Mouse (Mus musculus) MEL (cell line): ENCODE data around the gene Zmpste24. TPM values are rescaled to one million over a fixed set of nuclear protein-coding genes. Genes with fewer than 3 reads are reported as not detected.

Experiments used
- DNase-seq: peaks from one replicate; pipeline ENCODE4 v3.0.0; 2011; ENCODE audit warnings: low read depth, low spot score
- H3K27ac ChIP-seq: 2 replicates; pipeline ENCODE4 v1.5.1; 2012; ENCODE audit warnings: low read depth, mild to moderate bottlenecking, control low read depth, low read length, moderate library complexity; ENCODE audit not compliant: control insufficient read depth
- H3K27me3 ChIP-seq, 2 experiments: fragments of 150-350 bp in 1 of 2; sonication (generic) in 1 of 2; 2 replicates each; pipeline ENCODE4 v1.6.1; 2012; ENCODE audit warnings: low read length in 2 of 2, mild to moderate bottlenecking in 2 of 2, improper control_type of control experiment in 1 of 2, moderate library complexity in 1 of 2; ENCODE audit not compliant: insufficient read depth in 2 of 2, control insufficient read depth in 1 of 2
- H3K36me3 ChIP-seq, 2 experiments: 2 replicates each; pipeline ENCODE4 v1.6.1; 2012 to 2014; ENCODE audit warnings: low read length in 2 of 2, improper control_type of control experiment in 1 of 2, inconsistent platforms in 1 of 2, mild to moderate bottlenecking in 1 of 2; ENCODE audit not compliant: insufficient read depth in 2 of 2, control insufficient read depth in 1 of 2
- H3K4me1 ChIP-seq, 2 experiments: fragments of 150-350 bp in 1 of 2; sonication (generic) in 1 of 2; 2 replicates each; pipeline ENCODE4 v1.6.1; 2012; ENCODE audit warnings: low read length in 2 of 2, improper control_type of control experiment in 1 of 2, mild to moderate bottlenecking in 1 of 2; ENCODE audit not compliant: insufficient read depth in 2 of 2, control insufficient read depth in 1 of 2
- H3K4me3 ChIP-seq, 2 experiments: fragments of 150-350 bp in 1 of 2; sonication (generic) in 1 of 2; 2 replicates each; pipeline ENCODE4 v1.5.1; 2012; ENCODE audit warnings: low read depth in 2 of 2, low read length in 2 of 2, mild to moderate bottlenecking in 2 of 2, moderate library complexity in 2 of 2, control low read depth in 1 of 2, improper control_type of control experiment in 1 of 2; ENCODE audit not compliant: control insufficient read depth in 1 of 2, insufficient read depth in 1 of 2
- H3K79me2 ChIP-seq: 2 replicates; pipeline ENCODE4 v1.6.1; 2012; ENCODE audit warnings: mild to moderate bottlenecking, low read length, moderate library complexity; ENCODE audit not compliant: control insufficient read depth, poor library complexity, insufficient read depth
- H3K9ac ChIP-seq: 2 replicates; pipeline ENCODE4 v1.6.1; 2012; ENCODE audit warnings: low read depth, mild to moderate bottlenecking, control low read depth, low read length, moderate library complexity; ENCODE audit not compliant: control insufficient read depth, poor library complexity, severe bottlenecking
- H3K9me3 ChIP-seq: fragments of 150-350 bp; sonication (generic); replicated peaks from 2 replicates; pipeline ENCODE4 v1.6.1; 2012; ENCODE audit warnings: mild to moderate bottlenecking, low read length, improper control_type of control experiment, moderate library complexity; ENCODE audit not compliant: insufficient read depth
- CTCF ChIP-seq, 3 experiments: IDR thresholded peaks in 2 of 3; conservative IDR thresholded peaks in 1 of 3; 2 replicates each; pipeline ENCODE4 v1.5.1; 2011 to 2012; ENCODE audit warnings: low read length in 3 of 3, low read depth in 2 of 3, mild to moderate bottlenecking in 2 of 3, improper control_type of control experiment in 1 of 3, inconsistent platforms in 1 of 3, mixed read lengths in 1 of 3, moderate library complexity in 1 of 3; ENCODE audit not compliant: control insufficient read depth in 1 of 3, insufficient read depth in 1 of 3, poor library complexity in 1 of 3, severe bottlenecking in 1 of 3
- E2F4 ChIP-seq: IDR thresholded peaks from 2 replicates; pipeline ENCODE4 v1.6.1; 2011; ENCODE audit warnings: low read depth, low read length, improper control_type of control experiment, borderline replicate concordance
- GABPA ChIP-seq: IDR thresholded peaks from 2 replicates; pipeline ENCODE4 v1.6.1; 2012; ENCODE audit warnings: low read depth, mild to moderate bottlenecking, inconsistent platforms, low read length, improper control_type of control experiment, moderate library complexity
- HCFC1 ChIP-seq: IDR thresholded peaks from 2 replicates; pipeline ENCODE4 v1.6.1; 2012; ENCODE audit warnings: low read depth, mild to moderate bottlenecking, inconsistent platforms, low read length, improper control_type of control experiment, moderate library complexity
- KAT2A ChIP-seq: conservative IDR thresholded peaks from 2 replicates; pipeline ENCODE4 v1.6.1; 2012; ENCODE audit warnings: low read depth, low read length, improper control_type of control experiment, inconsistent platforms
- MAZ ChIP-seq: IDR thresholded peaks from 2 replicates; pipeline ENCODE4 v1.6.1; 2012; ENCODE audit warnings: low read depth, mild to moderate bottlenecking, inconsistent platforms, low read length, improper control_type of control experiment
- MEF2A ChIP-seq: IDR thresholded peaks from 2 replicates; pipeline ENCODE4 v1.6.1; 2014; ENCODE audit warnings: low read depth, mild to moderate bottlenecking, inconsistent platforms, low read length, improper control_type of control experiment; ENCODE audit not compliant: poor library complexity, insufficient replicate concordance, severe bottlenecking; ENCODE audit errors: extremely low read depth
- POLR2A ChIP-seq, 2 experiments: IDR thresholded peaks; 2 replicates each; pipeline ENCODE4 v1.6.1; 2011 to 2012; ENCODE audit warnings: low read length in 2 of 2, mild to moderate bottlenecking in 2 of 2, control low read depth in 1 of 2, improper control_type of control experiment in 1 of 2, low read depth in 1 of 2, moderate library complexity in 1 of 2; ENCODE audit not compliant: control insufficient read depth in 1 of 2, insufficient read depth in 1 of 2, poor library complexity in 1 of 2
- SIN3A ChIP-seq: IDR thresholded peaks from 2 replicates; pipeline ENCODE4 v1.6.1; 2012; ENCODE audit warnings: low read length, improper control_type of control experiment, inconsistent platforms
- SMC3 ChIP-seq: IDR thresholded peaks from 2 replicates; pipeline ENCODE4 v1.6.1; 2011; ENCODE audit warnings: low read depth, low read length, improper control_type of control experiment
- TBP ChIP-seq: IDR thresholded peaks from 2 replicates; pipeline ENCODE4 v1.8.0; 2011; ENCODE audit warnings: low read depth, low read length, improper control_type of control experiment
- TCF12 ChIP-seq: IDR thresholded peaks from 2 replicates; pipeline ENCODE4 v1.6.1; 2014; ENCODE audit warnings: low read depth, mild to moderate bottlenecking, inconsistent platforms, low read length, improper control_type of control experiment, moderate library complexity
- UBTF ChIP-seq: IDR thresholded peaks from 2 replicates; pipeline ENCODE4 v1.6.1; 2012; ENCODE audit warnings: low read depth, mild to moderate bottlenecking, inconsistent platforms, low read length, improper control_type of control experiment, moderate library complexity, borderline replicate concordance; ENCODE audit not compliant: insufficient read depth
- USF2 ChIP-seq, 2 experiments: IDR thresholded peaks; 2 replicates each; pipeline ENCODE4 v1.6.1; 2011 to 2012; ENCODE audit warnings: improper control_type of control experiment in 2 of 2, low read length in 2 of 2, borderline replicate concordance in 1 of 2, inconsistent platforms in 1 of 2, low read depth in 1 of 2, mild to moderate bottlenecking in 1 of 2; ENCODE audit not compliant: insufficient read depth in 1 of 2
- ZKSCAN1 ChIP-seq: IDR thresholded peaks from 2 replicates; pipeline ENCODE4 v1.6.1; 2012; ENCODE audit warnings: low read depth, mild to moderate bottlenecking, inconsistent platforms, low read length, improper control_type of control experiment, moderate library complexity
- polyA plus RNA-seq, 2 experiments: library from polyadenylated mRNA; stranded (reverse) in 1 of 2; unstranded in 1 of 2; fragments of >175 nt in 1 of 2; fragments of >200 nt in 1 of 2; gene quantifications; 2 replicates each; pipeline versions ENCODE4 v1.2.1 to v1.2.4; 2012; ENCODE audit warnings: low replicate concordance in 2 of 2, low read depth in 1 of 2; ENCODE audit not compliant: insufficient read length in 2 of 2, insufficient read depth in 1 of 2, missing spikeins in 1 of 2
- total RNA-seq: library from RNA; depleted of rRNA; stranded (reverse); fragments of 300-350 nt; gene quantifications from 2 replicates; pipeline ENCODE4 v1.2.3, GENCODE M21; 2012

Zmpste24 gene
- total and polyA plus RNA-seq, 3 experiments = 37.6 to 70.6 (median 44.7) TPM

DNA sequence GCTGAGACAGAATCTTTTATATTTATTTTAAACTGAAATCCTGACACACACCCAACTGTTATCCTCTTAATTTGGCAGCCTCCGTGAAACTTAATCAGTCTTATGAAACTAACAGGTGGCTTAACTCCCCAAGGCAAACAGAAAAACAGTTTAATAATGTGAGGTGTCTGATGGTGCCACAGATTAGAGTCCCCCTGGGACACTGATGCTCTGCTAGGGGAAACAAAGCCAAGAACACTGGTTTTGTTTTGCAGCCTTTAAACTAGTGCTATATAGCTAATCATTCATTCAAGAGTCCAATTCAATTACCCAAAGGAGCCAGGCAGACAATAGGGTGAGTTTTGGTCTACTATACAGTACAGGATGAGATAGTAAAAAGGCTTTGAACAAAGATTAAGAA is 17.6 kb downstream of the Zmpste24 start:
- Histone ChIP-seq H3K36me3 (peaks cover 0 to 19% of the 10 kb centered on the region in 2 experiments; a peak in 2 of 4 replicates), H3K79me2 (no peaks in the 10 kb centered on the region), H3K27me3 (no peaks in the 10 kb centered on the region), H3K9me3 (no peaks in the 10 kb centered on the region), H3K27ac (no peak overlapping the region), H3K4me1 (no peaks in the 10 kb centered on the region), H3K4me3 (no peak overlapping the region), H3K9ac (no peak overlapping the region)
- TF ChIP-seq ZKSCAN1 (no peak), SIN3A (no peak), CTCF (IDR thresholded peaks at IDR 0.05 in 2 of 3, conservative IDR thresholded peaks at IDR 0.05 in 1 of 3; ENCODE audit: control insufficient read depth in 1 of 3, insufficient read depth in 1 of 3, low read depth in 2 of 3, low read length in 3 of 3, poor library complexity in 1 of 3, severe bottlenecking in 1 of 3) (no peak), HCFC1 (no peak), UBTF (no peak), USF2 (IDR thresholded peaks at IDR 0.05; ENCODE audit: borderline replicate concordance in 1 of 2, insufficient read depth in 1 of 2, low read depth in 1 of 2, low read length in 2 of 2) (no peak), KAT2A (no peak)
- DNase-seq = no peak

DNA sequence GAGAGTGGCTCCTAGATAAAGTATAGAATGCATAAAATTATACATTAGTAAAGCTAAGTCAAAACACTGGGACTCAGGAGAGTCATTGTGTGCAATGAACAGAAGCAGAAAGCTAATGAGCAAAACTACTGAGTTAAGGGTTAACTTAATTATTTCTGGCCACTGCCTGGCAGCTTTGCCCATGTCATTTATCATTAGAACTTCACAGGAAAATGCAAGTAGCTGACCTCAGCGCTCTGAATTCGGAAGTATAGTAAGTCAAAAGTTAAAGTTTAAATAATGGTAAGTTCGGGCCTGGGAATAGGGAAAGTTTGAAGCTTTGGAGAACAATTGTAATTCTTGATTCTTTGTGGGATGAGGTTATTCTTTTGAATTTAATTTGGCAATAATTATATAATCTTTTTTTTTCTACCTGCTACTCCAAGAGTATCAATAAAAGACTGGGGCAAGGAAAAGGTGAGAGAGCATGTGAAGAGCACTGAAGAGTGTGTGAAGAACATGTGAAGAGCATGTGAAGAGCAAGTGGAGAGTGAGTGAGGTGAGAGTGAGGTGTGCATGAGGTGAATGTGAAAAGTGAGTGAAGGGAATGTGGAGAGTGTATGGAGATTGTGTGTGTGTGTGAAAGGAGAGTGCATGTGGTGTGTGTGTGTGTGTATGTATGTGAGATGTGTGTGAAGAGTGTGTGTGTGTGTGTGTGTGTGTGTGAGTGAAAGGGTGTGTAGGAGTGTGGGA is 20.0 kb downstream of the Zmpste24 start:
- H3K27me3 ChIP-seq = no peaks in the 10 kb centered on the region
- no peaks in the 10 kb centered on the region for H3K9me3 ChIP-seq
- no peaks in the 10 kb centered on the region for H3K79me2 ChIP-seq
- H3K36me3 ChIP-seq = peaks cover 0 to 16% of the 10 kb centered on the region in 2 experiments; a peak in 2 of 4 replicates
- no peak for DNase-seq
- no peak overlapping the region for H3K4me3 ChIP-seq
- H3K4me1 ChIP-seq = no peaks in the 10 kb centered on the region
- no peak overlapping the region for H3K27ac ChIP-seq
- no peak overlapping the region for H3K9ac ChIP-seq
- TF ChIP-seq E2F4 (no peak), TCF12 (no peak), SMC3 (no peak), GABPA (no peak)

DNA sequence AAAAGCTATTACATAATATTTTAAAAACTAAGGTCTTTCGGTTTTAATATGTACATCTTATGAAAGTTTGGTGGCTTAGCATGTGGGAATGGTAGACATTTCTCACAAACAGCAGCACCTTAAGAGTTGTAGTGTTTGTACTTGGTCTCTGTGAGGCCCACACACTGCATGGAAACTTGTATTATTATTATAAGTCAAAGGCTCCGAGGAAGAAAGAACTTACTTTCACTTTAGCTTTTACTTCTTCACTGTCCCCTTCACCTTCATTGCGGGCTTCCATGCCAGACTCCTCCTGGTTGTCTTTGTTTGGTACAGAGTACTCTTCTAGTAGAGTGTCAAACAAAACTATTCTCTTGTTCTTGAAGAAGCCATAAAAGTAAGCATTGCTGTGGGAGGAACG is 23.8 kb downstream of the Zmpste24 start:
- no peak for DNase-seq
- Histone ChIP-seq H3K79me2 (no peaks in the 10 kb centered on the region), H3K9me3 (no peaks in the 10 kb centered on the region), H3K9ac (no peak overlapping the region), H3K4me3 (no peak overlapping the region), H3K4me1 (no peaks in the 10 kb centered on the region), H3K27me3 (no peaks in the 10 kb centered on the region), H3K36me3 (peaks cover 0 to 7% of the 10 kb centered on the region in 2 experiments; a peak in 2 of 4 replicates), H3K27ac (no peak overlapping the region)
- no peak for TF ChIP-seq USF2 (IDR thresholded peaks at IDR 0.05; ENCODE audit: borderline replicate concordance in 1 of 2, insufficient read depth in 1 of 2, low read depth in 1 of 2, low read length in 2 of 2)
- TF ChIP-seq POLR2A (IDR thresholded peaks at IDR 0.05; ENCODE audit: control insufficient read depth in 1 of 2, insufficient read depth in 1 of 2, low read depth in 1 of 2, low read length in 2 of 2, poor library complexity in 1 of 2) = no peak
- no peak for TF ChIP-seq MAZ
- TF ChIP-seq MEF2A = no peak
- TF ChIP-seq ZKSCAN1 = no peak
- TF ChIP-seq TBP = no peak
